Mouse (Mus musculus): ENCODE measurements around the gene Ugt1a1. TPM values are rescaled to one million over a fixed set of nuclear protein-coding genes. Genes with fewer than 3 reads are reported as not detected.
"Not testable (repeated sequence)": the region's sequence is repeated elsewhere in the genome, so short reads cannot be mapped to it uniquely, and the experiment has no call there.

Ugt1a1 gene
- polyA plus RNA-seq (2015; fragmentation: Nextera tagmentation; extraction: Ambion mirVana) = not detected in 2 replicates

DNA sequence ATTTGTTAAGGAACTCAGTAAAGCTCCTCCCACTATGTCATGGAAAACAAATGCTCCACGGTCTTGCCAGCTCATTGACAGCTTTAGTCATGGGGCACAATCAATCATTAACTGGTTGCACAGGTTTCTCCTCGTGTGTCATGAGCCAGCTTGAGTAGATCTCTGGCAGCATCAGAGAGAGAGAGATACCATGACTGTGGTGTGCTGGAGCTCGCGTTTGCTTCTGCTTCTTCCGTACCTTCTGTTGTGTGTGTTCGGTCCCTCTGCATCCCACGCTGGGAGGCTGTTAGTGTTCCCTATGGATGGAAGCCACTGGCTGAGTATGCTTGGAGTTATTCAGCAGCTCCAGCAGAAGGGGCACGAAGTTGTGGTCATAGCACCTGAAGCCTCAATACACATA, at the start of gene Ugt1a1:
Gene Ugt1a1, plus strand, starts transcription at position 148 of the 400 bp plus-strand sequence.
- H3K4me2 ChIP-seq = no peak within 1 kb of the TSS
- no peak for ATAC-seq (ENCODE audit: low read depth)
- H3K9ac ChIP-seq = no peak within 1 kb of the TSS
- no peaks in the 10 kb centered on the region for H3K4me1 ChIP-seq (replicated peaks)
- H3K27me3 ChIP-seq = no peaks in the 10 kb centered on the region
- 68% methylated on average over 8 of the region's 8 CpGs for WGBS
- no peaks in the 10 kb centered on the region for H3K36me3 ChIP-seq
- peaks cover 53% of the 10 kb centered on the region for H3K9me3 ChIP-seq
- no peak within 1 kb of the TSS for H3K27ac ChIP-seq (replicated peaks)
- H3K4me3 ChIP-seq = no peak within 1 kb of the TSS

DNA sequence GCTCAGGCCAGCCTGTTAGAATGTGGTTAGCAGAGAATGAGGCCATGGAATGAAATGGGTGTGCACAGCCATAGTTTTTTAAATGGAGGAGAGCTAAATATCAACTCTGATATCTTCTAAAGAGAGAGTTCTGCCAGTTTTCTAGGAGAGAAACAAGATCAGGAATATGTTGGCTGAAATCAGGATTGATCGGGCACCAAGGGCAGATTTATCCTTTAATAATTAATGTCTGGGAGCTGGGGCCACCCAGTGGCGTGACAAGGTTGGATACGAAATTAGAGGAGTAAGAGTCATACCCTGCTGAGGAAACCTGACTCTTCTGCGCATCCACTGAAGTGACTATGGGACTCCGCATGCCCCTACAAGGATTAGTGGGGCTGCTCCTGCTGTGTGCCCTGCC, 46.0 kb upstream of the Ugt1a1 start, which contains the start of gene Ugt1a5:
Gene Ugt1a5, plus strand, starts transcription at position 302 of the 400 bp plus-strand sequence.
- no peak within 1 kb of the TSS for H3K9ac ChIP-seq
- no peak within 1 kb of the TSS for H3K27ac ChIP-seq (replicated peaks)
- no peaks in the 10 kb centered on the region for H3K9me3 ChIP-seq
- no peaks in the 10 kb centered on the region for H3K27me3 ChIP-seq
- no peak within 1 kb of the TSS for H3K4me2 ChIP-seq
- no peak for ATAC-seq (ENCODE audit: low read depth)
- WGBS = 78% methylated on average over 5 of the region's 5 CpGs
- no peak within 1 kb of the TSS for H3K4me3 ChIP-seq
- H3K36me3 ChIP-seq = no peaks in the 10 kb centered on the region
- no peaks in the 10 kb centered on the region for H3K4me1 ChIP-seq (replicated peaks)

DNA sequence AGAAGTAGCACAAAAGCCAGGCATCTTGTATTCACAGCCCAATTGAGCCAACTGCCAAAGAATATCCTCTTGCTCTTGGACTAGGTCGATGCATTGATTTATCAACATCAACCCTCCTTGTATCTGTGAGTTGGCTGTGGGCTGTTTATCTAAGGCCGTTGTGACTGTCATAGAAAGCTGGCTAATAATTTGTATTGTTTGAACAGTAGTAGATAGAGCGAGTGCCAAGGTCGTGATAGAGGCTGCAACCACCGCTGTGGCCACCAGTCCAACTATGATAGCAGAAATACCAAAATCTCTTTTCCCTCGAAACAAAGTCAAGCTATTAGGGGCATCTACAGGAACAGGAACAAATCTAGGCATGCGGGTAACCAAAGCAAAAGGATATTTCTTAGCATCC, 39.6 kb upstream of the Ugt1a1 start:
- H3K36me3 ChIP-seq; H3K4me1 ChIP-seq (replicated peaks); H3K4me2 ChIP-seq; ATAC-seq (ENCODE audit: low read depth); H3K27ac ChIP-seq (replicated peaks); H3K4me3 ChIP-seq; H3K9ac ChIP-seq; H3K27me3 ChIP-seq; H3K9me3 ChIP-seq: not testable (repeated sequence)
- 90% methylated on average over 6 of the region's 7 CpGs for WGBS

DNA sequence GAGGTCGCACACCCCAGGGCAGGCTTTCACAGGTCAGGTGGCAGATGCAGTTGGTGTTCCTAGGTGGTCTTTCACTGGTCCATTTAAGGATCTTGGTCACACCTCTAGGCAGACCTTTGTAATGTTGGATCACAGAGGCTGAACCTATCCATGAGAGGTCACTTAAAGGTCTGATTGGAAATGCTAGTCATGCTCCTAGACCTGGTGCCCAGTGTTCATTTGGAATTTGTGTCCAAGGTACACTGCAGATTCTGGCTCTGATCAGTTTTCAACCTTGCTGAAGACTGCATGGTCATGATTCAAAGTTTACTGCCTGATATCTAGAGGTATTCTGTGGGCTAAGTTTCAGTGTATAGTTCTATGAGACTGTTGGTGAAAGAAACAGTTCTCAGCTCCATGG, 32.1 kb upstream of the Ugt1a1 start:
- no peaks in the 10 kb centered on the region for H3K36me3 ChIP-seq
- H3K4me2 ChIP-seq = no peak overlapping the region
- H3K4me3 ChIP-seq = no peak overlapping the region
- H3K27ac ChIP-seq (replicated peaks) = no peak overlapping the region
- H3K9ac ChIP-seq = no peak overlapping the region
- no peaks in the 10 kb centered on the region for H3K27me3 ChIP-seq
- peaks cover 22% of the 10 kb centered on the region for H3K9me3 ChIP-seq
- 91% methylated on average over 1 of the region's 1 CpGs for WGBS
- no peaks in the 10 kb centered on the region for H3K4me1 ChIP-seq (replicated peaks)
- no peak for ATAC-seq (ENCODE audit: low read depth)

DNA sequence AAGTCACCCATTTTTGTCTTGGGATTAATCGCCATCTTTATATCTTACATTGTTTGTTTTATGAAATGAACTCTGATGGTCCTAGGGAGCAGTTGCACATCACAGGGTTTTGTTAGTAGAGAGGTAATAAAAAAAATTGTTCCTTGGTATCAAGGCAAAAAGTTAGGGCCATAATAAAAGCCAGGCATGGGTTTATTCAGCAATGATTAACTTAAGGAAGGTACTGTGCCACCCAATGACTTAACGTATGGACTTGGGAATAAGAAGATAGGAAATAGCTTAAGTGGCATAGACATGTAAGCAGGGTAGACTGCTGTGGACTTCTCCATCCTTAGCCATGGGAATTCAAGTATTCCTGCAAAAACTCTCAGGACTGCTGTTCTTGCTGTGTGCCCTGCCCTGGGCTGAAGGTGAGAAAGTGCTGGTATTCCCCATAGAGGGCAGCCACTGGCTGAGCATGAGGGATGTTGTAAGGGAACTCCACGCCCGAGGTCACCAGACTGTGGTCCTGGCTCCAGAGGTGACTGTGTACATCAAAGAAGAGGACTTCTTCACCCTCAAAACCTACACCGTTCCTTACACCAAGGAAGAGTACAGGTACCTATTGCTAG, 25.3 kb upstream of the Ugt1a1 start:
- no peaks in the 10 kb centered on the region for H3K36me3 ChIP-seq
- H3K9me3 ChIP-seq = no peaks in the 10 kb centered on the region
- no peak overlapping the region for H3K27ac ChIP-seq (replicated peaks)
- H3K27me3 ChIP-seq = no peaks in the 10 kb centered on the region
- 87% methylated on average over 5 of the region's 5 CpGs for WGBS
- H3K4me3 ChIP-seq = no peak overlapping the region
- no peak overlapping the region for H3K9ac ChIP-seq
- no peak overlapping the region for H3K4me2 ChIP-seq
- H3K4me1 ChIP-seq (replicated peaks) = no peaks in the 10 kb centered on the region
- no peak for ATAC-seq (ENCODE audit: low read depth)

DNA sequence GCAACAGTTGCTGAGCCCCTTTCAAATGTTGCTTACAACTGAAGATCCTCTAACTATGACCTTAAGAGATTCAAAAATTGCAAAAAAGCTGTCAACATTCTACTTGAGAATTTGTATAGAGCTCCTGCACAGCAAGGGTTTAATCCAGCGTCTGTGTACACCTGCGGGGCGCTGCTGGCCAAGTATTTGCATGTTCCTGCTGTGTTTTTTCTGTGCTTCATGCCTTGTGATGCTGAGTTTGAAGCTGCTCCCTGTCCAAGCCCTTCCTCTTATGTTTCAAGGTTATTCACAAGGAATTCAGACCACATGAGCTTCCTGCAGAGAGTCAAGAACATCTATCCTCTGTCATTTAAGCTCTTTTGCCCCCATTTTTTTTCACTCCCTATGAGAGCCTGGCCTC, 19.6 kb upstream of the Ugt1a1 start:
- ATAC-seq (ENCODE audit: low read depth) = no peak
- H3K27me3 ChIP-seq = no peaks in the 10 kb centered on the region
- H3K9ac ChIP-seq = no peak overlapping the region
- H3K36me3 ChIP-seq = no peaks in the 10 kb centered on the region
- no peaks in the 10 kb centered on the region for H3K4me1 ChIP-seq (replicated peaks)
- H3K4me2 ChIP-seq = no peak overlapping the region
- H3K27ac ChIP-seq (replicated peaks) = no peak overlapping the region
- 74% methylated on average over 3 of the region's 3 CpGs for WGBS
- H3K9me3 ChIP-seq = no peaks in the 10 kb centered on the region
- H3K4me3 ChIP-seq = no peak overlapping the region

DNA sequence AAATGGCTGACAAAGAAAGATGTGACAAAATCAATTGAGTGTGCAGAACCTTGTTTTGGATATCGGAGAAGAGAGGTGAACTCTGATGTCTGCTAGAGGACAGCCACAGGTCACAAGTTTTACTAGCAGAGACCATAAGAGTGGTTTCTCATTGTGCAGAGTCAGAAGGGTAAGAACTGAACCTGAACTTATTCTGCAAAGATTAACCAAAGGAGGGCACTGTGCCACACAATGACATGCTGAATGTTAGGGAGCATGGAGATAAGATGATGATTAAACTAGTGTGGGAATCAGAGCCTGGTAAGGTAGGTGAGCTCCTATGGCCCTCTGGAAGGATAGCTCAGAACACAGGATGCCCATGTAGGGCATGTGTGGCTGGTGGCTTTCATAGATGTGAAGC, 16.1 kb upstream of the Ugt1a1 start:
- Histone ChIP-seq H3K36me3 (no peaks in the 10 kb centered on the region), H3K27ac (replicated peaks) (no peak overlapping the region), H3K4me3 (no peak overlapping the region), H3K27me3 (no peaks in the 10 kb centered on the region), H3K4me2 (no peak overlapping the region), H3K4me1 (replicated peaks) (no peaks in the 10 kb centered on the region), H3K9ac (no peak overlapping the region), H3K9me3 (no peaks in the 10 kb centered on the region)
- 84% methylated on average over 1 of the region's 1 CpGs for WGBS
- no peak for ATAC-seq (ENCODE audit: low read depth)

DNA sequence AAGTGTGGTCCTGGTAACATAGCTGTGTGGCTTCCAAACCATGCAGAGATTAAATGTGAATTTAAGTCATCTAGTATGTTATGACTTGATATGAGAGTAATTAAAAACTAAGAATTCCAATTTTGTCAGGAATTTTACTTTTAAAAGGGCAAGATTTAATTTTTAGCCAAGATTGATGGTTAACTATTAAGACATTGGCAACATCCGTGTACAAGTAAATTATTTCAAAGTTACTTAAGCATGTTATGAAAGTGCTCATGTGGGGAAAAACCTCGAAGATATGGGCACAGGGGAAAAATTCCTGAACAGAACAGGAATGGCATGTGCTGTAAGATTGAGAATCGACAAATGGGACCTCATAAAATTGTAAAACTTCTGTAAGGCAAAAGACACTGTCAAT, 14.3 kb upstream of the Ugt1a1 start:
- Histone ChIP-seq H3K27ac (replicated peaks) (no peak overlapping the region), H3K4me2 (no peak overlapping the region), H3K36me3 (no peaks in the 10 kb centered on the region), H3K9me3 (no peaks in the 10 kb centered on the region), H3K27me3 (no peaks in the 10 kb centered on the region), H3K4me3 (no peak overlapping the region), H3K9ac (no peak overlapping the region), H3K4me1 (replicated peaks) (no peaks in the 10 kb centered on the region)
- ATAC-seq (ENCODE audit: low read depth) = no peak
- WGBS = 76% methylated on average over 3 of the region's 3 CpGs

DNA sequence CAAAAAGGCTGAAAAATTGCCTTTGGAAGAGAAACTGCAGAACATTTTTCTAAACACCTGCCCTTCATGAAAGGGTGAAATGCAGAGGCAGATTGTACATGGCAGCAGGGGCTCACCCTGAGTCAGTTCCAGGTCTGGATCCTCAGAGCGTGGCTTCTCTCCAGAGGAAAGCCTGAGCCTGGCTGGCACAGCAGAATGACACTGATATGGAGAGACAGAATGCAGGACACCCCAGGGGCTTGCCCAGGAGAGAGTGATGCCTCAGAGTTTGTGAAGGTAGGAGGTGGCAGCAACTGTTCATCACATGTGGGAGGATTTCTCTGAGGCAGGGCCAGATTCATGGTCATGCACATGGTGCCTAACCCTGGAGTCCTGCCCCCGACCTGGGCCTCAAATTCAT, 11.8 kb upstream of the Ugt1a1 start:
- Histone ChIP-seq H3K27me3 (no peaks in the 10 kb centered on the region), H3K36me3 (no peaks in the 10 kb centered on the region), H3K9ac (no peak overlapping the region), H3K4me2 (no peak overlapping the region), H3K4me3 (no peak overlapping the region), H3K4me1 (replicated peaks) (no peaks in the 10 kb centered on the region; the same call in 1 of the 2 replicates), H3K27ac (replicated peaks) (no peak overlapping the region), H3K9me3 (peaks cover 9% of the 10 kb centered on the region; the same call in 1 of the 2 replicates)
- no peak for ATAC-seq (ENCODE audit: low read depth)
- 78% methylated on average over 2 of the region's 2 CpGs for WGBS

DNA sequence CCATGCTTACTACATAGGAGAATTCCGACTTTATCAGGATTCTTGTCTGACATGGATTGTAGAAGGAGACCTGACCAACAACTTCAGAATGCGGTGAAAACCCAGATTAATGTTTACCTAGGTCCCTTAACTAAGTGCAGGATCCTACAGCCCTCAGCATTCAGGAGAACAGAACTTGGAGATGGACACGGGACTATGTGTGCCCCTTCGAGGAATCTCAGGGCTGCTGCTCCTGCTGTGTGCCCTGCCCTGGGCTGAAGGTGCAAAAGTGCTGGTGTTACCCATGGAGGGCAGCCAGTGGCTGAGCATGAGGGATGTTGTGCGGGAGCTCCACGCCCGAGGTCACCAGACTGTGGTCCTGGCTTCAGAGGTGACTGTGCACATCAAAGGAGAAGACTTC, 11.3 kb upstream of the Ugt1a1 start, which contains the start of gene Ugt1a2:
Gene Ugt1a2, plus strand, starts transcription at position 146 of the 400 bp plus-strand sequence.
- Histone ChIP-seq H3K4me1 (replicated peaks) (no peaks in the 10 kb centered on the region; the same call in 1 of the 2 replicates), H3K36me3 (no peaks in the 10 kb centered on the region), H3K27ac (replicated peaks) (no peak within 1 kb of the TSS), H3K4me2 (no peak within 1 kb of the TSS), H3K9ac (no peak within 1 kb of the TSS), H3K9me3 (peaks cover 9% of the 10 kb centered on the region; the same call in 1 of the 2 replicates), H3K4me3 (no peak within 1 kb of the TSS), H3K27me3 (no peaks in the 10 kb centered on the region)
- 80% methylated on average over 7 of the region's 7 CpGs for WGBS
- ATAC-seq (ENCODE audit: low read depth) = no peak

DNA sequence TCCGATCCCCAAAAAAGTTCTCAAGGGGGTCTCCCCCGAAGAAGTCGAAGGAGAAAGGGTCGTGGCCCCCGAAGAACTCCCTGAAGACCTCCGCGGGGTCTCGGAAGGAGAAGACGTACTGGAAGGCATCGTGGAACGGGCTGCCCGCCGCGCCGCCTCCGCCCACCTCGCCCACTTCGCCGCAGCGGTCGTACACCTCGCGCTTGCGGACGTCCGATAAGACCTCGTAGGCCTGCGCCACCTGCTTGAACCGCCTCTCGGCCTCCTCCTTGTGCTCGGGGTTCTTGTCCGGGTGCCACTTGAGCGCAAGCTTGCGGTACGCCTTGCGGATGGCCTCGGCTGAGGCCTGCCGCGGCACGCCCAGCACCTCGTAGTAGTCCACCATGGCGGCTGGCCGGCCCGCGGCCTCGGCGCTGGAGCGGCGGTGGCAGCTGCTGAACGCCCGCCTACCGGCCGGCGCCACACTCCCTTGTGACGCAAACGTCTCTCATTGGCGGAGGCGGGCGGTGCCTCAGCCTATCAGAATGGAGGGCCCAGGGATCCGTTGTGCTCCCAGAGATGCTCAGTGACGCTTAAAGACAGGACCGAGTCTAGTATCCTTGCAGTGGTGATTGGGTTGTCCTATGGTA, 6.4 kb upstream of the Ugt1a1 start, which contains the start of gene Dnajb3:
Gene Dnajb3, minus strand, starts transcription at position 489 of the 629 bp plus-strand sequence.
- H3K36me3 ChIP-seq = no peaks in the 10 kb centered on the region
- H3K9ac ChIP-seq = peak within 1 kb of the TSS; percentile 80
- H3K9me3 ChIP-seq = peaks cover 9% of the 10 kb centered on the region
- peaks cover 5% of the 10 kb centered on the region; the same call in 1 of the 2 replicates for H3K4me1 ChIP-seq (replicated peaks)
- H3K27ac ChIP-seq (replicated peaks) = peak within 1 kb of the TSS; percentile 57; the same call in 1 of the 2 replicates
- ATAC-seq (ENCODE audit: low read depth) = peak; percentile 100
- peak within 1 kb of the TSS; percentile 47 for H3K4me3 ChIP-seq
- H3K27me3 ChIP-seq = no peaks in the 10 kb centered on the region
- 5% methylated on average over 62 of the region's 62 CpGs for WGBS
- H3K4me2 ChIP-seq = peak within 1 kb of the TSS; percentile 73

DNA sequence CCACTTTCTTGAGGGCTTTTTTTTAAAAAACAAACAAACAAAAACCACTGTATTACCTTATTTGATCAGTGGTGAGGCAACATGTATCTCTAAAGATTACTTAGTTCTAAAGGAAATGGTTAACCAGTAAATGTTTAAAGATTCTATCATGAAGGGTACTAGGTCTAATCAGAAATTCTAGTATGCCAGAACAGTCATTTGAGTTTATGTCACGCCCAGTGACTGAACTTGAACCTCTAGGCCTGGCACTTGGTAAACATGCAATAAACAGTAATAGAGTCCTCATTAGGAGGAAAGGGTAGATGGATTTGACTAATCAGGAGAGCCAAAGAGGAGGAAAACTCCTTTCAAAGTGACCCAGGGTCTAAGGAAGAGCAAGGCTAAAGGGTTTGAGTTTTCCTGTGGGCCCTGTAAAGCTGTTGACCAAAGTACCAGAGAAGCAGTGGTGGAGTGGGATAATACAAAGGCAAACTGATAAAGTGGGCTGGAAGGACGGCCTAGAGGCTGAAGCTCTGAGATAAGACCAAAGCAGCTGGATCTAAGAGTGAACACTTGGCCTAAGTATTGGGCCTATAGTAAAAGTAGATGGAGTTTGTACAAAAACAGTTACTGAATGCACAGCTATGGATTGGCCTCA, 4.8 kb upstream of the Ugt1a1 start:
- Histone ChIP-seq H3K27ac (replicated peaks) (no peak overlapping the region), H3K9ac (no peak overlapping the region), H3K27me3 (no peaks in the 10 kb centered on the region), H3K4me2 (no peak overlapping the region), H3K4me1 (replicated peaks) (peaks cover 5% of the 10 kb centered on the region; the same call in 1 of the 2 replicates), H3K4me3 (no peak overlapping the region), H3K36me3 (no peaks in the 10 kb centered on the region), H3K9me3 (peaks cover 16% of the 10 kb centered on the region)
- 84% methylated on average over 2 of the region's 2 CpGs for WGBS
- ATAC-seq (ENCODE audit: low read depth) = no peak

Data from neural tube, embryonic 13.5 days (tissue).